Comparison of ENCODE assay signal across 8 mouse cellular contexts in genomic region chr19:22884357-22884756, GRCm38 (mm10).
DNase-seq lines count a peak whose midpoint lies in the region; ATAC-seq and TF ChIP-seq lines count a peak whose summit lies in the region.

No protein-coding gene starts in this region.

- H3K4me2 ChIP-seq in forebrain, embryonic 14.5 days (ENCODE audit: low read length): peak overlapping the region; percentile 49; the same call in 1 of the 2 replicates

- H3K9me3 ChIP-seq in forebrain, embryonic 14.5 days (replicated peaks; ENCODE audit: control insufficient read depth, low read length): no peaks in the 10 kb centered on the region

- H3K4me1 ChIP-seq in cerebellum, adult 2 months (ENCODE audit: control insufficient read depth, insufficient read depth, low read length): peaks cover 35% of the 10 kb centered on the region
- H3K4me1 ChIP-seq in forebrain, embryonic 14.5 days (ENCODE audit: control insufficient read depth, insufficient read depth, low read length): no peaks in the 10 kb centered on the region

- peak; percentile 35 to 36 for DNase-seq in left cerebral cortex, adult 2 months (ENCODE audit: extremely low spot score in 1 of 2, low spot score in 2 of 2)
- no peak for DNase-seq in left cerebral cortex, adult 8-10 months (ENCODE audit: low spot score in 2 of 2)
- peak; percentile 91 to 97 for DNase-seq in cerebellum, adult 2 months
- DNase-seq in forebrain, embryonic 14.5 days (ENCODE audit: low spot score): peak; percentile 58
- peak; percentile 59 to 65 for DNase-seq in layer of hippocampus, postnatal 14 days (ENCODE audit: low spot score in 2 of 2)
- DNase-seq in right cerebral cortex, postnatal 14 days: peak; percentile 35
- no peak for DNase-seq in urinary bladder, adult 2 months (ENCODE audit: low spot score)

- no peaks in the 10 kb centered on the region for H3K36me3 ChIP-seq in forebrain, embryonic 14.5 days (ENCODE audit: control insufficient read depth, insufficient read depth, low read length)

- peak; percentile 82 for ATAC-seq in forebrain, embryonic 14.5 days
- no peak; the same call in 1 of the 2 replicates for ATAC-seq in megakaryocyte progenitor cell, adult 5-6 weeks (replicated peaks; ENCODE audit: poor library complexity)

- H3K27ac ChIP-seq in left cerebral cortex, adult 2 months: peak overlapping the region; percentile 53
- peak overlapping the region; percentile 90 for H3K27ac ChIP-seq in cerebellum, adult 2 months (ENCODE audit: insufficient read depth, low read length)
- no peak overlapping the region for H3K27ac ChIP-seq in forebrain, embryonic 14.5 days (ENCODE audit: low read depth, low read length)

- H3K9ac ChIP-seq in forebrain, embryonic 14.5 days (ENCODE audit: low read length): no peak overlapping the region; the same call in 1 of the 2 replicates

- intact Hi-C loops in left cerebral cortex, adult 2 months (cut with DNase I): loop anchor here (1.0 to 10.0 kb wide), 3 partner anchors 250 to 547 kb away; no protein-coding TSS in a partner anchor

- 2% methylated on average over 11 of the region's 11 CpGs for WGBS in cerebellum, adult 2 months
- WGBS in forebrain, embryonic 14.5 days: 50% methylated on average over 10 of the region's 11 CpGs

- no peaks in the 10 kb centered on the region for H3K27me3 ChIP-seq in cerebellum, adult 2 months (ENCODE audit: control insufficient read depth, insufficient read depth, low read length)
- no peaks in the 10 kb centered on the region for H3K27me3 ChIP-seq in forebrain, embryonic 14.5 days (replicated peaks; ENCODE audit: control insufficient read depth, insufficient read depth, low read length)

- peak; percentile 23; the same call in 1 of the 2 replicates for TF ChIP-seq POLR2A in cerebellum, adult 2 months (IDR thresholded peaks at IDR 0.05; ENCODE audit: borderline replicate concordance, insufficient read depth, low read length)

- TF ChIP-seq CTCF in left cerebral cortex, adult 2 months (IDR thresholded peaks at IDR 0.05): no peak
- peak; percentile 39 for TF ChIP-seq CTCF in cerebellum, adult 2 months (IDR thresholded peaks at IDR 0.05; ENCODE audit: borderline replicate concordance, insufficient read depth, low read depth, low read length)

- no peak overlapping the region for H3K4me3 ChIP-seq in left cerebral cortex, adult 2 months
- no peak overlapping the region for H3K4me3 ChIP-seq in cerebellum, adult 2 months (replicated peaks; ENCODE audit: insufficient read depth, low read depth, low read length)
- no peak overlapping the region for H3K4me3 ChIP-seq in forebrain, embryonic 14.5 days (ENCODE audit: low read depth, low read length)

Comparison
In these comparisons a context has a peak if more than half of its experiments do, and no peak if none do; other contexts are left out.
1. DNase-seq: peak in left cerebral cortex, adult 2 months (2 of 2), cerebellum, adult 2 months (2 of 2), forebrain, embryonic 14.5 days (single experiment), layer of hippocampus, postnatal 14 days (2 of 2) and right cerebral cortex, postnatal 14 days (single experiment); none in left cerebral cortex, adult 8-10 months (0 of 2) and urinary bladder, adult 2 months (single experiment).